Mouse (Mus musculus) bone marrow macrophage, adult 2 months (primary cell): ENCODE measurements around the gene Drc3.

Experiments used
- CTCF ChIP-seq: IDR thresholded peaks from 2 replicates; pipeline ENCODE4 v1.5.1; 2012; ENCODE audit warnings: low read depth, mild to moderate bottlenecking, low read length, moderate library complexity
- POLR2A ChIP-seq: IDR thresholded peaks from 2 replicates; pipeline ENCODE4 v1.6.1; 2012; ENCODE audit warnings: mild to moderate bottlenecking, low read depth, low read length, borderline replicate concordance

GRCm38 (mm10) chr11:60367256-60367655, 14.1 kb downstream of the Drc3 start:
- no peak for TF ChIP-seq CTCF
- no peak for TF ChIP-seq POLR2A
